Mouse (Mus musculus) ES-Bruce4 (cell line): ENCODE data around the gene Dscaml1. TPM values are rescaled to one million over a fixed set of nuclear protein-coding genes. Genes with fewer than 3 reads are reported as not detected.

Experiments used
- H3K27ac ChIP-seq: 2 replicates; pipeline ENCODE4 v1.5.1; 2012; ENCODE audit warnings: low read length, inconsistent platforms; ENCODE audit not compliant: insufficient read depth
- H3K27me3 ChIP-seq: 2 replicates; pipeline ENCODE4 v1.6.1; 2012; ENCODE audit warnings: mild to moderate bottlenecking, low read length, inconsistent platforms; ENCODE audit not compliant: control insufficient read depth, poor library complexity, insufficient read depth, severe bottlenecking
- H3K36me3 ChIP-seq: 2 replicates; pipeline ENCODE4 v1.6.1; 2012; ENCODE audit warnings: inconsistent platforms, mild to moderate bottlenecking, low read length, moderate library complexity; ENCODE audit not compliant: control insufficient read depth, poor library complexity, insufficient read depth, severe bottlenecking
- H3K4me1 ChIP-seq: one replicate; pipeline ENCODE4 v1.8.1; 2011; ENCODE audit warnings: low read length; ENCODE audit not compliant: control insufficient read depth, insufficient read depth
- H3K4me3 ChIP-seq: 2 replicates; pipeline ENCODE4 v1.5.1; 2011; ENCODE audit warnings: low read depth, mild to moderate bottlenecking, low read length
- H3K9ac ChIP-seq: 2 replicates; pipeline ENCODE4 v1.6.1; 2012; ENCODE audit warnings: low read depth, mild to moderate bottlenecking, inconsistent platforms; ENCODE audit not compliant: poor library complexity, severe bottlenecking
- H3K9me3 ChIP-seq: replicated peaks from 2 replicates; pipeline ENCODE4 v1.6.1; 2012; ENCODE audit warnings: mild to moderate bottlenecking, low read length, inconsistent platforms; ENCODE audit not compliant: control insufficient read depth, poor library complexity, insufficient read depth, severe bottlenecking
- CTCF ChIP-seq: IDR thresholded peaks from one replicate; pipeline ENCODE4 v1.8.1; 2011; ENCODE audit warnings: low read depth, low read length
- EP300 ChIP-seq: IDR thresholded peaks from 2 replicates; pipeline ENCODE4 v1.6.1; 2011; ENCODE audit warnings: low read depth, low read length; ENCODE audit not compliant: insufficient read depth
- POLR2A ChIP-seq: IDR thresholded peaks from one replicate; pipeline ENCODE4 v1.8.1; 2011; ENCODE audit warnings: low read length; ENCODE audit not compliant: insufficient read depth
- polyA plus RNA-seq: library from polyadenylated mRNA; stranded (reverse); fragments of >200 nt; gene quantifications from 2 replicates; pipeline ENCODE4 v1.2.4, GENCODE M21; 2011; ENCODE audit warnings: low read depth; ENCODE audit not compliant: missing spikeins, insufficient read depth, insufficient read length

Dscaml1 gene
- polyA plus RNA-seq, 1 experiment: 4.0 TPM

GRCm38 (mm10) chr9:45651078-45651809, 224.8 kb downstream of the Dscaml1 start:
- TF ChIP-seq CTCF: no peak
- TF ChIP-seq POLR2A: no peak
- TF ChIP-seq EP300: no peak
- no peak overlapping the region for H3K4me3 ChIP-seq
- no peak overlapping the region for H3K27ac ChIP-seq
- no peaks in the 10 kb centered on the region for H3K4me1 ChIP-seq
- H3K27me3 ChIP-seq: no peaks in the 10 kb centered on the region
- no peaks in the 10 kb centered on the region for H3K9me3 ChIP-seq
- H3K36me3 ChIP-seq: no peaks in the 10 kb centered on the region
- no peak overlapping the region for H3K9ac ChIP-seq

DNA sequence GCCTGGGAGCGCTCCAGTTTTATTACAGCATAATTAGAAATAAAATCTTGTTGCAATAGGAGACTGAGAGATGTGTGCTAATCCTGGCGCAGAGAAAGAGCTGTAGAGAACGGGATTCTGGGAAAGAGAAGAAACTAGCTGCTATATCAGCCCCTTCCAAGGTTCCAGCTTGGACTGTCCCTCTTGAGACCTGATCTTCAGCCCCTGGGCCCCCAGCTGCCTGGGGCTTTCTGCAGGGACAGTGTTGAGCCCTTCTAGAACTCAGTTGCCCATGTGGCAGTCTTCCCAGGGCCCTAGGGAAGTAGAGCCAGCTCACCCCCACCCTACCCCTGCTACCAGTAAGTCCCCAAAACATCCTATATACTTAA, 225.4 kb downstream of the Dscaml1 start:
- Histone ChIP-seq H3K27ac (no peak overlapping the region), H3K4me3 (no peak overlapping the region)

DNA sequence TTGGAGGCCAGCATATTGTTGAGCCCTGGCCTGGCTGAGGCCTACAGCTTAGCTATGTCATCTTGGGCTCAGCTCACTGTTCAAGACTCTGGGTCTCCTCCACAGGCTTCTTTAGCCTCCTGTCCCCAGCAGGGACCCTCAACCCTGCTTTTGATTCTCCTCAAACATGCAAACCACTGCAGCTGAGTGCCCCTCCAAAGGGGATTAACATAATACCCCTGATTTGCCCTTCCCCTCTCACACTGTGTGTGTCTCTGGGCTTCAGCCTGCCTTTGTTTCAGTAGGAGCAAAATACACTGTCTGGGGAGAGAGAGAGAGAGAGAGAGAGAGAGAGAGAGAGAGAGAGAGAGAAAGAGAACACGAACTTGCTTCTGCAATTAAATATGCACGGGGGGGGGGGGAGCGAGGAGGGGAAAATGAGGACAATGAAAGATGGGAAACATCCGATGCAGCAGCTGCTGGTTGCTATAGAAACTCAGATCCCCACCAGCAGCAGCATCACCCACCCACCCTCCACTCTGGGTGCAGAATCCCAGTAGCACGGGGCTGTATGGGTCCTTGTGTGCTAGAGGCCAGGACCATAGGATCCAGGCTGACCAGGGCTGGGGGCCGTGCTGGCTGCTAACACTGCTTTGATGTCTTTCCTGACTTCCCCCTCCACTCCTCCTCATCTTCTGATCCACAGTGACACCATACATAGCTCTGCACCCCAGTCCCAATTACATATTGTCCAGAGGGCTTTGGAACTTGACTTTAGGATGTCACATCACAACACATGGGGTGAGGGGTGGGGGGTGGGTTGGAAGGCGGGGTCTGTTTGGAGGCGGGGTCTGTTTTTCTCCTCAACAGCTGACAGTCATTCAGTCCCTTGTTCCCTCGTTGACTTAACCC, 231.0 kb downstream of the Dscaml1 start:
- H3K4me3 ChIP-seq: no peak overlapping the region

More for the DNA sequence above, 225.4 kb downstream of the Dscaml1 start:
- Histone ChIP-seq H3K9ac (no peak overlapping the region), H3K27me3 (no peaks in the 10 kb centered on the region), H3K9me3 (no peaks in the 10 kb centered on the region), H3K4me1 (no peaks in the 10 kb centered on the region), H3K36me3 (no peaks in the 10 kb centered on the region)
- no peak for TF ChIP-seq EP300
- TF ChIP-seq CTCF: no peak
- no peak for TF ChIP-seq POLR2A

GRCm38 (mm10) chr9:45660191-45660590, 233.8 kb downstream of the Dscaml1 start:
- Histone ChIP-seq H3K4me1 (no peaks in the 10 kb centered on the region), H3K27ac (no peak overlapping the region)
- TF ChIP-seq EP300 (no peak), CTCF (no peak), POLR2A (no peak)

More for the DNA sequence above, 231.0 kb downstream of the Dscaml1 start:
- Histone ChIP-seq H3K27me3 (no peaks in the 10 kb centered on the region), H3K27ac (no peak overlapping the region), H3K9me3 (no peaks in the 10 kb centered on the region), H3K36me3 (no peaks in the 10 kb centered on the region), H3K9ac (no peak overlapping the region), H3K4me1 (no peaks in the 10 kb centered on the region)
- TF ChIP-seq POLR2A (no peak), CTCF (no peak), EP300 (no peak)

DNA sequence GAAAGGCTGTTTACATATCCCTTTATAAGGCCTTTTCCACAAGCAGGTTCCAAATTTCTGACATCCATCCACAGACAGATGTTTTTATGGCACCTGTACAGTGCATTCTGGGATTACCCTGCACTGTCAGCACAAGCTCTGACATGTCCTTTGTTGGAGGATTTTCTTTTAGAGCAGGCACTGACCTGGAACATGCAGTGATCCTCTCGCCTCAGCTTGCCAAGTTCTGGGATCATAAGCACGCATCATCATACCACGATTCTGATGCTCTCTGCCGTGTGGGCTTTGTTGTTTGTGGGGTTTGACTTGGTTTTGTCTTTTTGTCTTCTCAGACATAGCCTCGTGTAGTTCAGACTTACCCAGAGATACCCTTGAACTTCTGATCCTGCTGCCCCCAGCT, 236.0 kb downstream of the Dscaml1 start:
- Histone ChIP-seq H3K4me3 (no peak overlapping the region), H3K36me3 (no peaks in the 10 kb centered on the region), H3K27ac (no peak overlapping the region), H3K9me3 (no peaks in the 10 kb centered on the region), H3K4me1 (no peaks in the 10 kb centered on the region), H3K27me3 (no peaks in the 10 kb centered on the region), H3K9ac (no peak overlapping the region)
- TF ChIP-seq POLR2A (no peak), EP300 (no peak), CTCF (no peak)

More at GRCm38 (mm10) chr9:45660191-45660590, 233.8 kb downstream of the Dscaml1 start:
- H3K27me3 ChIP-seq: no peaks in the 10 kb centered on the region
- no peak overlapping the region for H3K4me3 ChIP-seq
- no peaks in the 10 kb centered on the region for H3K36me3 ChIP-seq
- H3K9ac ChIP-seq: no peak overlapping the region
- no peaks in the 10 kb centered on the region for H3K9me3 ChIP-seq
